In genomic region chr6:48025905-48026660, GRCm38 (mm10) we compare ENCODE assay signal across 24 mouse cellular contexts. TPM values are rescaled to one million over a fixed set of nuclear protein-coding genes. Genes with fewer than 3 reads are reported as not detected.
DNase-seq lines count a peak whose midpoint lies in the region; ATAC-seq and TF ChIP-seq lines count a peak whose summit lies in the region.
"Had no signal": no experiment of that assay in that cellular context is flagged by ENCODE, and none has a peak within 500 bp of the region (broad histone marks: within the 10 kb centered on the region; RNA-seq: fewer than 3 reads in every experiment).

No protein-coding gene starts in this region.

- no peak for TF ChIP-seq POLR2A in cerebellum, adult 2 months (IDR thresholded peaks at IDR 0.05; ENCODE audit: borderline replicate concordance, insufficient read depth, low read length)

- H3K36me3 ChIP-seq in intestine, postnatal 0 days (ENCODE audit: control insufficient read depth, insufficient read depth): peaks cover 62% of the 10 kb centered on the region
- H3K36me3 ChIP-seq in intestine, embryonic 15.5 days: peaks cover 63% of the 10 kb centered on the region
- H3K36me3 ChIP-seq in liver, postnatal 0 days (replicated peaks; ENCODE audit: insufficient read depth, low read length): peaks cover 61% of the 10 kb centered on the region
- peaks cover 83% of the 10 kb centered on the region for H3K36me3 ChIP-seq in liver, embryonic 12.5 days
- H3K36me3 ChIP-seq in stomach, postnatal 0 days (ENCODE audit: control insufficient read depth, insufficient read depth, low read length): peaks cover 48% of the 10 kb centered on the region

- H3K4me2 ChIP-seq in intestine, postnatal 0 days (replicated peaks; ENCODE audit: low read depth): no peak overlapping the region
- no peak overlapping the region for H3K4me2 ChIP-seq in intestine, embryonic 15.5 days (replicated peaks)
- no peak overlapping the region for H3K4me2 ChIP-seq in liver, postnatal 0 days (ENCODE audit: low read depth, low read length)
- H3K4me2 ChIP-seq in liver, embryonic 12.5 days: no peak overlapping the region
- H3K4me2 ChIP-seq in stomach, postnatal 0 days (replicated peaks; ENCODE audit: low read depth): no peak overlapping the region
- H3K4me2 ChIP-seq: embryonic facial prominence, embryonic 13.5 days; heart, embryonic 15.5 days; midbrain, embryonic 11.5 days had no signal

- no peak for ATAC-seq in intestine, postnatal 0 days
- ATAC-seq in intestine, embryonic 15.5 days: no peak
- ATAC-seq in liver, postnatal 0 days: no peak
- ATAC-seq in liver, embryonic 12.5 days: no peak
- no peak for ATAC-seq in stomach, postnatal 0 days (ENCODE audit: low FRiP score, low TSS enrichment)
- no peak for ATAC-seq in activated CD4-positive, CD25-positive, alpha-beta regulatory T cell, adult 4 months
- ATAC-seq: forebrain, embryonic 14.5 days had no signal

- no peak overlapping the region for H3K27ac ChIP-seq in cerebellum, adult 2 months (ENCODE audit: insufficient read depth, low read length)
- no peak overlapping the region for H3K27ac ChIP-seq in intestine, postnatal 0 days (ENCODE audit: low read depth, low read length)
- no peak overlapping the region for H3K27ac ChIP-seq in intestine, embryonic 15.5 days
- no peak overlapping the region for H3K27ac ChIP-seq in liver, postnatal 0 days (ENCODE audit: low read depth)
- H3K27ac ChIP-seq in liver, embryonic 12.5 days: no peak overlapping the region
- H3K27ac ChIP-seq in stomach, postnatal 0 days (replicated peaks): no peak overlapping the region
- H3K27ac ChIP-seq: embryonic facial prominence, embryonic 13.5 days; heart, embryonic 15.5 days had no signal

- DNase-seq in cerebellum, adult 2 months: no peak
- no peak for DNase-seq in cerebellum, postnatal 25 days
- no peak for DNase-seq in liver, postnatal 0 days
- DNase-seq in stomach, postnatal 0 days (ENCODE audit: low spot score): no peak
- DNase-seq: adrenal gland, adult 8-10 months; cerebellum, adult 18-20 months; cerebellum, postnatal 36 days; embryo, embryonic 11 days; heart, adult 18-20 months; kidney, adult 11 months; kidney, postnatal 14 days; layer of hippocampus, postnatal 36 days; lung, postnatal 10 days; thymus, adult 2 months; thymus, postnatal 4 days had no signal

- H3K4me3 ChIP-seq in cerebellum, adult 2 months (replicated peaks; ENCODE audit: insufficient read depth, low read depth, low read length): no peak overlapping the region
- H3K4me3 ChIP-seq in intestine, postnatal 0 days (ENCODE audit: low read depth, low read length): no peak overlapping the region
- H3K4me3 ChIP-seq in intestine, embryonic 15.5 days (replicated peaks): no peak overlapping the region
- no peak overlapping the region for H3K4me3 ChIP-seq in liver, postnatal 0 days (ENCODE audit: low read depth, low read length)
- no peak overlapping the region for H3K4me3 ChIP-seq in liver, embryonic 12.5 days
- H3K4me3 ChIP-seq in stomach, postnatal 0 days (ENCODE audit: low read depth, low read length): no peak overlapping the region
- H3K4me3 ChIP-seq: embryonic facial prominence, embryonic 13.5 days; erythroblast, embryonic 14.5 days; heart, embryonic 15.5 days had no signal

- H3K4me1 ChIP-seq in cerebellum, adult 2 months (ENCODE audit: control insufficient read depth, insufficient read depth, low read length): peaks cover 15% of the 10 kb centered on the region; the same call in 1 of the 2 replicates
- no peaks in the 10 kb centered on the region for H3K4me1 ChIP-seq in intestine, postnatal 0 days (replicated peaks; ENCODE audit: control insufficient read depth, insufficient read depth, low read length)
- H3K4me1 ChIP-seq in intestine, embryonic 15.5 days (replicated peaks): no peaks in the 10 kb centered on the region
- H3K4me1 ChIP-seq in liver, postnatal 0 days (ENCODE audit: insufficient read depth): no peaks in the 10 kb centered on the region
- H3K4me1 ChIP-seq in liver, embryonic 12.5 days: no peaks in the 10 kb centered on the region
- H3K4me1 ChIP-seq in stomach, postnatal 0 days (replicated peaks; ENCODE audit: control insufficient read depth, insufficient read depth): no peaks in the 10 kb centered on the region
- H3K4me1 ChIP-seq: embryonic facial prominence, embryonic 13.5 days; heart, embryonic 15.5 days had no signal

- 84% methylated on average over 10 of the region's 10 CpGs for WGBS in cerebellum, adult 2 months
- 89% methylated on average over 10 of the region's 10 CpGs for whole genome bisulfite sequencing in intestine, postnatal 0 days
- 87% methylated on average over 10 of the region's 10 CpGs for WGBS in intestine, embryonic 15.5 days
- 81% methylated on average over 10 of the region's 10 CpGs for WGBS in liver, postnatal 0 days (ENCODE audit: insufficient replicate concordance)
- WGBS in liver, embryonic 12.5 days (ENCODE audit: insufficient replicate concordance): 71% methylated on average over 10 of the region's 10 CpGs
- WGBS in stomach, postnatal 0 days: 86% methylated on average over 10 of the region's 10 CpGs

- no peaks in the 10 kb centered on the region for H3K27me3 ChIP-seq in cerebellum, adult 2 months (ENCODE audit: control insufficient read depth, insufficient read depth, low read length)
- H3K27me3 ChIP-seq in intestine, postnatal 0 days (replicated peaks; ENCODE audit: control insufficient read depth, insufficient read depth, low read length): no peaks in the 10 kb centered on the region
- no peaks in the 10 kb centered on the region for H3K27me3 ChIP-seq in intestine, embryonic 15.5 days (replicated peaks)
- no peaks in the 10 kb centered on the region for H3K27me3 ChIP-seq in liver, postnatal 0 days (ENCODE audit: insufficient read depth, low read length)
- H3K27me3 ChIP-seq in liver, embryonic 12.5 days (replicated peaks): no peaks in the 10 kb centered on the region
- H3K27me3 ChIP-seq in stomach, postnatal 0 days (ENCODE audit: control insufficient read depth, insufficient read depth, low read length): no peaks in the 10 kb centered on the region
- H3K27me3 ChIP-seq: embryonic facial prominence, embryonic 13.5 days had no signal

- H3K9me3 ChIP-seq in intestine, postnatal 0 days (ENCODE audit: control insufficient read depth): 0 out of 2 replicates have a peak, but pooled peaks cover 3% of the 10 kb centered on the region
- peaks cover 18% of the 10 kb centered on the region for H3K9me3 ChIP-seq in intestine, embryonic 15.5 days
- 0 out of 2 replicates have a peak, but pooled peaks cover 2% of the 10 kb centered on the region for H3K9me3 ChIP-seq in liver, postnatal 0 days (ENCODE audit: low read length)
- H3K9me3 ChIP-seq in liver, embryonic 12.5 days (replicated peaks): peaks cover 11% of the 10 kb centered on the region; the same call in 1 of the 2 replicates
- no peaks in the 10 kb centered on the region for H3K9me3 ChIP-seq in stomach, postnatal 0 days (ENCODE audit: control insufficient read depth, low read length)

- H3K9ac ChIP-seq in intestine, postnatal 0 days (ENCODE audit: low read depth, low read length): no peak overlapping the region
- no peak overlapping the region for H3K9ac ChIP-seq in intestine, embryonic 15.5 days
- no peak overlapping the region for H3K9ac ChIP-seq in liver, postnatal 0 days (replicated peaks)
- H3K9ac ChIP-seq in liver, embryonic 12.5 days: no peak overlapping the region
- H3K9ac ChIP-seq in stomach, postnatal 0 days (ENCODE audit: low read length): no peak overlapping the region
- H3K9ac ChIP-seq: embryonic facial prominence, embryonic 13.5 days; heart, embryonic 15.5 days had no signal

- no peak for TF ChIP-seq EP300 in liver, postnatal 0 days (IDR thresholded peaks at IDR 0.05; ENCODE audit: low read depth)
- TF ChIP-seq EP300 in stomach, postnatal 0 days (optimal IDR thresholded peaks at IDR 0.05): no peak

- 0 out of 2 replicates have a peak, but pooled peaks have one; percentile 13 for TF ChIP-seq CTCF in cerebellum, adult 2 months (IDR thresholded peaks at IDR 0.05; ENCODE audit: borderline replicate concordance, insufficient read depth, low read depth, low read length)
- TF ChIP-seq CTCF in intestine, postnatal 0 days (IDR thresholded peaks at IDR 0.05; ENCODE audit: low read depth): peak; percentile 43
- TF ChIP-seq CTCF in liver, postnatal 0 days (IDR thresholded peaks at IDR 0.05; ENCODE audit: low read depth): peak; percentile 34
- TF ChIP-seq CTCF in stomach, postnatal 0 days (IDR thresholded peaks at IDR 0.05; ENCODE audit: low read depth): peak; percentile 57

RNA-seq across cellular contexts. Expression of gene Zfp777, which starts 22.6 kb away (rescaled TPM):
- 27.6 and 35.2 TPM in 2 replicates for polyA plus RNA-seq in cerebellum, adult 2 months (2012; rRNA removed)
- 3.1 and 3.8 TPM in 2 replicates for polyA plus RNA-seq in intestine, postnatal 0 days (2015; fragmentation: Nextera tagmentation; extraction: Ambion mirVana)
- polyA plus RNA-seq in intestine, embryonic 15.5 days (2015; fragmentation: Nextera tagmentation; extraction: Ambion mirVana): 6.5 and 7.1 TPM in 2 replicates
- 1.7 and 2.2 TPM in 2 replicates for polyA plus RNA-seq in liver, postnatal 0 days (2015; fragmentation: Nextera tagmentation; extraction: Ambion mirVana)
- 4.9 and 5.5 TPM in 2 replicates for polyA plus RNA-seq in liver, embryonic 12.5 days (2016; fragmentation: Nextera tagmentation; extraction: Ambion mirVana)
- 3.0 and 3.2 TPM in 2 replicates for polyA plus RNA-seq in stomach, postnatal 0 days (2015; fragmentation: Nextera tagmentation; extraction: Ambion mirVana)
- 1 to 10 TPM; 5.1 to 5.3 TPM for polyA plus RNA-seq in activated CD4-positive, CD25-positive, alpha-beta regulatory T cell, adult 4 months (2017; shearing (Covaris generic))
